Mouse (Mus musculus): ENCODE measurements around the gene Lrmp. TPM values are rescaled to one million over a fixed set of nuclear protein-coding genes. Genes with fewer than 3 reads are reported as not detected.
A peak's percentile ranks its signal among the peaks of the same experiment; 100 is the strongest.

The Lrmp gene
- 2.8 and 3.5 TPM in 2 replicates for polyA plus RNA-seq (2014; fragmentation: Nextera tagmentation; extraction: Ambion mirVana)

GRCm38 (mm10) chr6:145115476-145116097, at the start of gene Lrmp:
Gene Lrmp (plus strand): TSS chr6:145115653.
- WGBS: 78% methylated on average over 6 of the region's 6 CpGs
- ATAC-seq (ENCODE audit: insufficient read depth, low FRiP score, low TSS enrichment) (no peak; the same call in 1 of the 2 replicates), DNase-seq (ENCODE audit: low spot score) (no peak)
- no peaks in the 10 kb centered on the region for H3K9me3 ChIP-seq (ENCODE audit: control insufficient read depth, low read length)
- no peak within 1 kb of the TSS for H3K4me2 ChIP-seq (ENCODE audit: low read depth)
- H3K4me3 ChIP-seq (ENCODE audit: low read depth, low read length): no peak within 1 kb of the TSS
- no peaks in the 10 kb centered on the region for H3K27me3 ChIP-seq (ENCODE audit: control insufficient read depth, insufficient read depth, low read length)
- H3K36me3 ChIP-seq (ENCODE audit: control insufficient read depth, insufficient read depth, low read length): no peaks in the 10 kb centered on the region
- H3K27ac ChIP-seq (ENCODE audit: low read depth, low read length): peak within 1 kb of the TSS; percentile 2; the same call in 1 of the 2 replicates
- peaks cover 5% of the 10 kb centered on the region; the same call in 1 of the 2 replicates for H3K4me1 ChIP-seq (ENCODE audit: control insufficient read depth, insufficient read depth, low read length)
- peak within 1 kb of the TSS; percentile 20 for H3K9ac ChIP-seq (ENCODE audit: low read length)

GRCm38 (mm10) chr6:145066416-145066815, 49.0 kb upstream of the Lrmp start:
- Histone ChIP-seq H3K4me1 (ENCODE audit: control insufficient read depth, insufficient read depth, low read length) (no peaks in the 10 kb centered on the region), H3K9ac (ENCODE audit: low read length) (no peak overlapping the region), H3K4me3 (ENCODE audit: low read depth, low read length) (no peak overlapping the region), H3K27ac (ENCODE audit: low read depth, low read length) (no peak overlapping the region), H3K9me3 (ENCODE audit: control insufficient read depth, low read length) (no peaks in the 10 kb centered on the region), H3K27me3 (ENCODE audit: control insufficient read depth, insufficient read depth, low read length) (no peaks in the 10 kb centered on the region), H3K4me2 (ENCODE audit: low read depth) (no peak overlapping the region), H3K36me3 (ENCODE audit: control insufficient read depth, insufficient read depth, low read length) (no peaks in the 10 kb centered on the region)
- ATAC-seq (ENCODE audit: insufficient read depth, low FRiP score, low TSS enrichment) (no peak), DNase-seq (ENCODE audit: low spot score) (no peak)
- WGBS: 85% methylated on average over 6 of the region's 6 CpGs

- Histone ChIP-seq H3K36me3 (ENCODE audit: control insufficient read depth, insufficient read depth, low read length) (no peaks in the 10 kb centered on the region), H3K4me1 (ENCODE audit: control insufficient read depth, insufficient read depth, low read length) (no peaks in the 10 kb centered on the region), H3K27me3 (ENCODE audit: control insufficient read depth, insufficient read depth, low read length) (no peaks in the 10 kb centered on the region), H3K4me3 (ENCODE audit: low read depth, low read length) (no peak overlapping the region), H3K27ac (ENCODE audit: low read depth, low read length) (no peak overlapping the region), H3K9me3 (ENCODE audit: control insufficient read depth, low read length) (no peaks in the 10 kb centered on the region), H3K4me2 (ENCODE audit: low read depth) (no peak overlapping the region), H3K9ac (ENCODE audit: low read length) (no peak overlapping the region)
- DNase-seq (ENCODE audit: low spot score): no peak
- WGBS: 82% methylated on average over 8 of the region's 8 CpGs
- no peak for ATAC-seq (ENCODE audit: insufficient read depth, low FRiP score, low TSS enrichment)
Observed at GRCm38 (mm10) chr6:145067679-145068078, 47.8 kb upstream of the Lrmp start.

GRCm38 (mm10) chr6:145069397-145069796, 46.1 kb upstream of the Lrmp start:
- no peak overlapping the region for H3K27ac ChIP-seq (ENCODE audit: low read depth, low read length)
- no peak for DNase-seq (ENCODE audit: low spot score)
- WGBS: 96% methylated on average over 7 of the region's 7 CpGs
- no peaks in the 10 kb centered on the region for H3K4me1 ChIP-seq (ENCODE audit: control insufficient read depth, insufficient read depth, low read length)
- no peak overlapping the region for H3K4me2 ChIP-seq (ENCODE audit: low read depth)
- ATAC-seq (ENCODE audit: insufficient read depth, low FRiP score, low TSS enrichment): no peak
- H3K4me3 ChIP-seq (ENCODE audit: low read depth, low read length): no peak overlapping the region
- H3K9me3 ChIP-seq (ENCODE audit: control insufficient read depth, low read length): no peaks in the 10 kb centered on the region
- no peak overlapping the region for H3K9ac ChIP-seq (ENCODE audit: low read length)
- H3K36me3 ChIP-seq (ENCODE audit: control insufficient read depth, insufficient read depth, low read length): no peaks in the 10 kb centered on the region
- H3K27me3 ChIP-seq (ENCODE audit: control insufficient read depth, insufficient read depth, low read length): no peaks in the 10 kb centered on the region

- no peak for ATAC-seq (ENCODE audit: insufficient read depth, low FRiP score, low TSS enrichment)
- H3K36me3 ChIP-seq (ENCODE audit: control insufficient read depth, insufficient read depth, low read length): no peaks in the 10 kb centered on the region
- WGBS: 87% methylated on average over 2 of the region's 2 CpGs
- no peak overlapping the region for H3K27ac ChIP-seq (ENCODE audit: low read depth, low read length)
- H3K27me3 ChIP-seq (ENCODE audit: control insufficient read depth, insufficient read depth, low read length): no peaks in the 10 kb centered on the region
- no peak overlapping the region for H3K9ac ChIP-seq (ENCODE audit: low read length)
- H3K4me3 ChIP-seq (ENCODE audit: low read depth, low read length): no peak overlapping the region
- no peak for DNase-seq (ENCODE audit: low spot score)
- no peaks in the 10 kb centered on the region for H3K4me1 ChIP-seq (ENCODE audit: control insufficient read depth, insufficient read depth, low read length)
- H3K4me2 ChIP-seq (ENCODE audit: low read depth): no peak overlapping the region
- no peaks in the 10 kb centered on the region for H3K9me3 ChIP-seq (ENCODE audit: control insufficient read depth, low read length)
Observed at GRCm38 (mm10) chr6:145069921-145070320, 45.5 kb upstream of the Lrmp start.

GRCm38 (mm10) chr6:145074461-145074860, 41.0 kb upstream of the Lrmp start:
- DNase-seq (ENCODE audit: low spot score) (no peak), ATAC-seq (ENCODE audit: insufficient read depth, low FRiP score, low TSS enrichment) (no peak)

GRCm38 (mm10) chr6:145075088-145075547, 40.3 kb upstream of the Lrmp start:
- WGBS: under 1% methylated on average over 20 of the region's 20 CpGs
- peak overlapping the region; percentile 78 for H3K4me2 ChIP-seq (ENCODE audit: low read depth)
- H3K4me3 ChIP-seq (ENCODE audit: low read depth, low read length): peak overlapping the region; percentile 49
- H3K9me3 ChIP-seq (ENCODE audit: control insufficient read depth, low read length): no peaks in the 10 kb centered on the region
- peak; percentile 3; the same call in 1 of the 2 replicates for ATAC-seq (ENCODE audit: insufficient read depth, low FRiP score, low TSS enrichment)
- H3K27ac ChIP-seq (ENCODE audit: low read depth, low read length): no peak overlapping the region
- no peaks in the 10 kb centered on the region for H3K27me3 ChIP-seq (ENCODE audit: control insufficient read depth, insufficient read depth, low read length)
- peak; percentile 65 for DNase-seq (ENCODE audit: low spot score)
- H3K9ac ChIP-seq (ENCODE audit: low read length): peak overlapping the region; percentile 71
- no peaks in the 10 kb centered on the region for H3K36me3 ChIP-seq (ENCODE audit: control insufficient read depth, insufficient read depth, low read length)
- no peaks in the 10 kb centered on the region for H3K4me1 ChIP-seq (ENCODE audit: control insufficient read depth, insufficient read depth, low read length)

More at GRCm38 (mm10) chr6:145074461-145074860, 41.0 kb upstream of the Lrmp start:
- peak overlapping the region; percentile 1; the same call in 1 of the 2 replicates for H3K4me2 ChIP-seq (ENCODE audit: low read depth)
- H3K27ac ChIP-seq (ENCODE audit: low read depth, low read length): no peak overlapping the region
- H3K4me1 ChIP-seq (ENCODE audit: control insufficient read depth, insufficient read depth, low read length): no peaks in the 10 kb centered on the region
- no peaks in the 10 kb centered on the region for H3K27me3 ChIP-seq (ENCODE audit: control insufficient read depth, insufficient read depth, low read length)
- H3K9me3 ChIP-seq (ENCODE audit: control insufficient read depth, low read length): no peaks in the 10 kb centered on the region
- no peak overlapping the region for H3K4me3 ChIP-seq (ENCODE audit: low read depth, low read length)
- no peaks in the 10 kb centered on the region for H3K36me3 ChIP-seq (ENCODE audit: control insufficient read depth, insufficient read depth, low read length)
- no peak overlapping the region for H3K9ac ChIP-seq (ENCODE audit: low read length)

GRCm38 (mm10) chr6:145075548-145076224, 39.8 kb upstream of the Lrmp start, which contains the start of gene Bcat1:
Gene Bcat1 (minus strand): TSS chr6:145076184.
- H3K4me1 ChIP-seq (ENCODE audit: control insufficient read depth, insufficient read depth, low read length): no peaks in the 10 kb centered on the region
- DNase-seq (ENCODE audit: low spot score): peak; percentile 82
- under 1% methylated on average over 39 of the region's 39 CpGs for WGBS
- H3K27ac ChIP-seq (ENCODE audit: low read depth, low read length): no peak within 1 kb of the TSS
- H3K4me3 ChIP-seq (ENCODE audit: low read depth, low read length): peak within 1 kb of the TSS; percentile 49
- peak; percentile 80 for ATAC-seq (ENCODE audit: insufficient read depth, low FRiP score, low TSS enrichment)
- no peaks in the 10 kb centered on the region for H3K27me3 ChIP-seq (ENCODE audit: control insufficient read depth, insufficient read depth, low read length)
- peak within 1 kb of the TSS; percentile 71 for H3K9ac ChIP-seq (ENCODE audit: low read length)
- H3K4me2 ChIP-seq (ENCODE audit: low read depth): peak within 1 kb of the TSS; percentile 78
- no peaks in the 10 kb centered on the region for H3K36me3 ChIP-seq (ENCODE audit: control insufficient read depth, insufficient read depth, low read length)
- no peaks in the 10 kb centered on the region for H3K9me3 ChIP-seq (ENCODE audit: control insufficient read depth, low read length)

All from neural tube, embryonic 11.5 days (tissue).